Mouse (Mus musculus) embryo, embryonic 11.5 days (tissue): ENCODE results near the gene Pbx3.

Experiments used
- DNase-seq: peaks from one replicate; pipeline ENCODE4 v3.0.0-alpha.2; 2012; ENCODE audit warnings: low read depth, low spot score

Pbx3 gene

GRCm38 (mm10) chr2:34298202-34298601 is 74.7 kb downstream of the Pbx3 start:
- DNase-seq, result no peak

- no peak for DNase-seq
Observed at GRCm38 (mm10) chr2:34289726-34290125, 83.2 kb downstream of the Pbx3 start.

- no peak for DNase-seq
Observed at GRCm38 (mm10) chr2:34284239-34284638, 88.7 kb downstream of the Pbx3 start.

GRCm38 (mm10) chr2:34280996-34281395 is 91.9 kb downstream of the Pbx3 start:
- DNase-seq, result no peak

GRCm38 (mm10) chr2:34279726-34280125 is 93.2 kb downstream of the Pbx3 start:
- DNase-seq, result no peak

GRCm38 (mm10) chr2:34275630-34276193 is 97.2 kb downstream of the Pbx3 start:
- DNase-seq, result no peak

- DNase-seq, result no peak
Observed at GRCm38 (mm10) chr2:34262046-34262445, 110.9 kb downstream of the Pbx3 start.

- no peak for DNase-seq
Observed at GRCm38 (mm10) chr2:34260653-34261076, 112.3 kb downstream of the Pbx3 start.

- no peak for DNase-seq
Observed at GRCm38 (mm10) chr2:34258256-34258655, 114.7 kb downstream of the Pbx3 start.

- no peak for DNase-seq
Observed at GRCm38 (mm10) chr2:34257611-34258010, 115.3 kb downstream of the Pbx3 start.

- no peak for DNase-seq
Observed at GRCm38 (mm10) chr2:34256000-34256553, 116.9 kb downstream of the Pbx3 start.

- no peak for DNase-seq
Observed at GRCm38 (mm10) chr2:34253627-34254026, 119.3 kb downstream of the Pbx3 start.

GRCm38 (mm10) chr2:34253111-34253510 is 119.8 kb downstream of the Pbx3 start:
- DNase-seq, result no peak

GRCm38 (mm10) chr2:34252286-34252685 is 120.7 kb downstream of the Pbx3 start:
- DNase-seq, result no peak

- DNase-seq, result no peak
Observed at GRCm38 (mm10) chr2:34249961-34250658, 122.8 kb downstream of the Pbx3 start.

- DNase-seq, result peak; percentile 59
Observed at GRCm38 (mm10) chr2:34249141-34249960, 123.6 kb downstream of the Pbx3 start.

GRCm38 (mm10) chr2:34240885-34241284 is 132.1 kb downstream of the Pbx3 start:
- no peak for DNase-seq

- no peak for DNase-seq
Observed at GRCm38 (mm10) chr2:34239315-34239858, 133.6 kb downstream of the Pbx3 start.

GRCm38 (mm10) chr2:34235467-34236075 is 137.4 kb downstream of the Pbx3 start:
- DNase-seq, result no peak

GRCm38 (mm10) chr2:34234274-34234673 is 138.7 kb downstream of the Pbx3 start:
- no peak for DNase-seq

GRCm38 (mm10) chr2:34233271-34233670 is 139.7 kb downstream of the Pbx3 start:
- no peak for DNase-seq

- no peak for DNase-seq
Observed at GRCm38 (mm10) chr2:34227688-34228087, 145.3 kb downstream of the Pbx3 start.
